ENCODE assay signal across 24 mouse cellular contexts in genomic region chr7:72066352-72066751, GRCm38 (mm10).
"Had no signal": no experiment of that assay in that cellular context is flagged by ENCODE, and none has a peak within 500 bp of the region (broad histone marks: within the 10 kb centered on the region; RNA-seq: fewer than 3 reads in every experiment).

No protein-coding gene starts in this region.

- H3K27me3 ChIP-seq: heart, embryonic 13.5 days; heart, embryonic 15.5 days; hindbrain, embryonic 13.5 days; hindbrain, embryonic 15.5 days; limb, embryonic 15.5 days; liver, embryonic 12.5 days had no signal

- H3K4me2 ChIP-seq: heart, embryonic 13.5 days; heart, embryonic 15.5 days; hindbrain, embryonic 13.5 days; hindbrain, embryonic 15.5 days; limb, embryonic 13.5 days; limb, embryonic 15.5 days; liver, embryonic 12.5 days had no signal

- ATAC-seq: hindbrain, postnatal 0 days; intestine, embryonic 16.5 days; liver, embryonic 12.5 days had no signal

- H3K4me3 ChIP-seq: heart, embryonic 10.5 days; heart, embryonic 13.5 days; heart, embryonic 15.5 days; hindbrain, embryonic 13.5 days; hindbrain, embryonic 15.5 days; layer of hippocampus, adult 2 months; limb, embryonic 13.5 days; limb, embryonic 15.5 days; liver, embryonic 12.5 days had no signal

- DNase-seq: gastrocnemius, postnatal 14 days; gastrocnemius, postnatal 36 days; heart, adult 18-20 months; heart, postnatal 14 days; heart, postnatal 36 days; kidney, adult 11 months; kidney, adult 2 months; kidney, adult 9 months; kidney, postnatal 10 days; kidney, postnatal 25 days; kidney, postnatal 4 days; layer of hippocampus, postnatal 36 days; left cerebral cortex, postnatal 4 days had no signal

- H3K36me3 ChIP-seq: heart, embryonic 10.5 days; heart, embryonic 13.5 days; heart, embryonic 15.5 days; hindbrain, embryonic 13.5 days; hindbrain, embryonic 15.5 days; limb, embryonic 13.5 days; limb, embryonic 15.5 days; liver, embryonic 12.5 days had no signal
